Mouse (Mus musculus) adrenal gland, postnatal 14 days (tissue): ENCODE measurements around the gene Rer1. TPM values are rescaled to one million over a fixed set of nuclear protein-coding genes. Genes with fewer than 3 reads are reported as not detected.

ENCODE experiments used
- DNase-seq: peaks from one replicate; pipeline ENCODE4 v3.0.0; 2021; ENCODE audit warnings: mixed read lengths
- total RNA-seq: library from RNA; stranded (reverse); gene quantifications from 2 replicates; pipeline ENCODE4 v1.2.3, GENCODE M21; 2021

The Rer1 gene
- total RNA-seq, 1 experiment from 2014 or later = 97.7 TPM

- no peak for DNase-seq
Observed at GRCm38 (mm10) chr4:155116607-155117006, 30.4 kb upstream of the Rer1 start.

- DNase-seq = no peak
Observed at GRCm38 (mm10) chr4:155113766-155114410, 27.7 kb upstream of the Rer1 start.

- DNase-seq = no peak
Observed at GRCm38 (mm10) chr4:155109471-155109870, 23.3 kb upstream of the Rer1 start.

- DNase-seq = no peak
Observed at GRCm38 (mm10) chr4:155107886-155108285, 21.7 kb upstream of the Rer1 start.

- DNase-seq = no peak
Observed at GRCm38 (mm10) chr4:155098572-155098971, 12.4 kb upstream of the Rer1 start.

- no peak for DNase-seq
Observed at GRCm38 (mm10) chr4:155097452-155097851, 11.3 kb upstream of the Rer1 start.

GRCm38 (mm10) chr4:155095967-155096366 lies 9.8 kb upstream of the Rer1 start:
- DNase-seq = no peak

- peak; percentile 92 for DNase-seq
Observed at GRCm38 (mm10) chr4:155095238-155095900, 9.2 kb upstream of the Rer1 start.

- DNase-seq = peak; percentile 71
Observed at GRCm38 (mm10) chr4:155094565-155094964, 8.4 kb upstream of the Rer1 start.

- no peak for DNase-seq
Observed at GRCm38 (mm10) chr4:155093431-155094149, 7.4 kb upstream of the Rer1 start.

GRCm38 (mm10) chr4:155092718-155093430 lies 6.7 kb upstream of the Rer1 start:
- DNase-seq = no peak

- DNase-seq = no peak
Observed at GRCm38 (mm10) chr4:155090688-155091449, 4.7 kb upstream of the Rer1 start.

GRCm38 (mm10) chr4:155090147-155090546 lies 4.0 kb upstream of the Rer1 start:
- DNase-seq = no peak

GRCm38 (mm10) chr4:155089241-155089640 lies 3.1 kb upstream of the Rer1 start:
- DNase-seq = no peak

GRCm38 (mm10) chr4:155085206-155086107 lies 725 bp downstream of the Rer1 start:
- no peak for DNase-seq

- DNase-seq = no peak
Observed at GRCm38 (mm10) chr4:155084351-155084750, 1.8 kb downstream of the Rer1 start.

GRCm38 (mm10) chr4:155083553-155083952 lies 2.6 kb downstream of the Rer1 start:
- DNase-seq = no peak

GRCm38 (mm10) chr4:155079666-155080065 lies 6.5 kb downstream of the Rer1 start:
- no peak for DNase-seq

GRCm38 (mm10) chr4:155078808-155079207 lies 7.4 kb downstream of the Rer1 start:
- peak; percentile 56 for DNase-seq

- DNase-seq = no peak
Observed at GRCm38 (mm10) chr4:155076677-155077076, 9.5 kb downstream of the Rer1 start.

- DNase-seq = no peak
Observed at GRCm38 (mm10) chr4:155075813-155076212, 10.4 kb downstream of the Rer1 start.
